Mouse (Mus musculus): ENCODE measurements around the gene Rabep1.
A peak's percentile ranks its signal among the peaks of the same experiment; 100 is the strongest.
"Not testable (repeated sequence)": the region's sequence is repeated elsewhere in the genome, so short reads cannot be mapped to it uniquely, and the experiment has no call there.

Gene Rabep1

DNA sequence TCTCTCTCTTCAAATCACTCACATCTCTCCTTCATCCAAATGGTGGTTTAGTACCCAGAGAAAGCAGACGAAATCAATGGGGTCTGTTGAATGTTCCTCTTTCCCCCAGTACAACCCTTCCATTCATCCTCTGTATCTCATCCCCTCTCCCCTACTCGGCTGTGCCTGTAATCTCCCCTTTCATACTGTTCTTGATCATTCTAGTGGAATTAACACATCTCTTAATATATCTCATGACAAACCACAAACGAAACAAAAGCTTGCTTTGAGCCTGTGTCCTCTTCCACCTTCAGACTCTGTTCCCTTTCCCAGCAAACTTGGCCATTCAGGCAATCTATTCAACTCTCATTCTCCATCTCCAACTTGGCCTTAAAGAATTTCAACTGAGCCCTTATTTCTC is 13.4 kb upstream of the Rabep1 start:
- no peak for DNase-seq (ENCODE audit: low spot score in 2 of 2)

GRCm38 (mm10) chr11:70833408-70833807 is 11.2 kb upstream of the Rabep1 start:
- no peak for DNase-seq (ENCODE audit: low spot score in 2 of 2)

DNA sequence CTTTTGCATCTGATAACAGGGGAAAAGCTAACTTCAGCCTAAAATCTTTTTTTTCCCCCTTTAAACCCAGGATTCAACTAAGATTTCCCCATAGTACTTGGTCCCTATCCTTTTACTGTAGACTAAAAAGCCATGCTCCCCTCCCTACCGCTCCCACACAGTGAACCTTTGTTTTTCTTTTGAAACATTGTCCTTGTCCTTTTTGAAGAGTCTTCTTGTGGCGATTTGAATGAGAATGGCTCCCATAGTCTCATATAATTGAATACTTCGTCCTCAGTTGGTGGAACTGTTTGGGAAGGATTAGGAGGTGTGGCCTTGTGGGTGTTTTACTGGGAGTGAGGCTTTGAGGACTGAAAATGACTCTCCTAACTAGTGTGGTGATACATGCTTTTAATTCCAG is 10.7 kb upstream of the Rabep1 start:
- no peak for DNase-seq (ENCODE audit: low spot score in 2 of 2)

- peak; percentile 41 to 42 for DNase-seq (ENCODE audit: low spot score in 2 of 2)
These were observed 9.2 kb upstream of the Rabep1 start for GRCm38 (mm10) chr11:70835381-70835831.

DNA sequence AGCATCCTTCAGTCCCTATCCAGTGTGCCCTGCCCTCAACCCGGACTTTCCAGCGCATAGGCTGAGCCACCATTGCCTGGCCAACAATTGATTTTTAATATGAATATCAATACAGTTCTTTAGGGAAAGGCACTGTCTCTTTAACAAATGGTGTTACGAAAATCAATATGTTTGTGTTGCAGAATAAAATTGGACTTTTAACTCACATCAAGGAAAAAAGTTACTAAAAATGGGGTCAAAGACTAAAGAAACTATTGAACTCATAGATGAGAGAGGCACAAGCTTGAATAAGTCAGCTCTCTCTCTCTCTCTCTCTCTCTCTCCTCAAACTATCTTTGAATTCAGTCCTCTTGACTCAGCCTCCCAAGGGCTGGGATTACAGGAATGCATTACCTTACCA is 7.5 kb upstream of the Rabep1 start:
- DNase-seq (ENCODE audit: low spot score in 2 of 2), result no peak

DNA sequence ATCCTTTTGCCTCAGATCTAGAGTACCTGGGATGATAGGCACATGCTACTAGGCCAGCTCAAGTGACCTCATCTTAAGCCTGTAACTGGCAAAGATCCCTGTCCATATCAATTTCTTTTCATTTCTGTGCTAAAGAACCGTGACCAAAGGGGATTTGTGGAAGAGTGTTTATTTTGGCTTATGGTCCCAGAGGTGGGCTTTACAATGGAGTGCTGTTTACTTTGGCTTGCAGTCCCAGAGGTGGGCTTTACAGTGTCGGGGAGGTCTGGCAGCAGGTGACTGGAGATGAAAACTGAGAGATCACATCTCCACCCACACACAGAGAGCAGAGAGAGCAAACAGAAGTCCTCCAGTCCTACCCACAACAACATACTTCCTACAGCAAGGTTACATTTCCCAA is 6.0 kb upstream of the Rabep1 start:
- no peak for DNase-seq (ENCODE audit: low spot score in 2 of 2)

DNA sequence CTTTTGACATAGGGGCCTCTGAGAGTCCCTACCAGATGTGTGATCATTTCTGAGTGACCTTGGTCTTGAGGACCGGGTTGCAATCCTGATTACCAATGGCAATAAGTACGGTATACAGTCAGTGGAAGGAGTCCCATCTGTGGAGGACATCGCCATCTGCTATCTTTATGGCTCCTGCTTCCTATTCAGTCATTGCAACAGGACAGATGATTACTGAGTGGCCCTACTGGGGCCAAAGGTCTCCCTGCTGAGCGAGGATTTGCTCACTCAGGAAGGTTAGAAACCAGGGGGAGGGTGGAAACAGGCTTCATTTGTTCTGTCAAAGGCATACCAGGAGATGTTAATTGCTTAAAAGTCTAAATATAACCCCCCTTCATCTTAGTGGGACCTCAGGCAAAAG is 1.6 kb upstream of the Rabep1 start:
- no peak for DNase-seq (ENCODE audit: low spot score in 2 of 2)

DNA sequence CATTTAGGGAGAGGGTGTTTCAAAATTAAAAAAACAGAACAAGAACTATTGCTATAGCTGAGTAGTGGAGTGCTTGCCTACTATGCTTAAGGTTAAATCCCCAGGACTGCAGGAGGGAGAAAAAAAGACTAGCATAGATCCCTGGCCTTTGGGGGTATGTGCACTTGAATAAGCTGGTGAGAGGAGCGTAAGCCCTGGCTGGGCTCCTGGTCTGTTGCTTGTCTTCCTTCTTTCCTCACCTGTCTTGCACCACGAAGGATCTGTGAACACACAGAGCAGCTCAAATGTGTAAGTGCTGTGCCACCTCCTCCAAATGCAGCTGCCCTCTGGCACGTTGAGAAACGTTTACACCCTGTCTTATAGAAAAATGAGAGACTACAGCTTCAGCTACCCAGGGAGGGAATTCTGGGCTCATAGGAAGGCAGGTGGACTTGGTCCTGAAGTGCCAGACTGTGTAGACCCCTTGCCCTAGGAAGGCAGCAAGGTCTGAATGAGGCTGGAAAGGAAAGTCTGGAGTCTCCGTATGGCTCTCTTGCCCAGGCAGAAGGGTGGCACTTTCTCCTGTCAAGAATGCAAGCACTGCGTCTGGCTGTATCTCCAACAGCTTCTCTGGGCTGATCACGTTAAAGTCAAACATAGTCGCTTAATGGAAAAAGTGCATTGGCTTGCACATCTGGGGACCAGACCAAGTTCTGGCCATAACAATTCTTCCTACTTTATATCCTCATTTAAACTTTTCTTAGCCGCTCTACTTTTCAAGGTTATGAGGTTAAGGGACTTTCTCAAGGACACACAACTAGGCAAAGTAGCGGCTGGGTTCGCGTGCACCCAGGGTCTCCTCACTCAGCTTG is 652 bp upstream of the Rabep1 start:
- DNase-seq (ENCODE audit: low spot score in 2 of 2), result peak; percentile 21 to 23

DNA sequence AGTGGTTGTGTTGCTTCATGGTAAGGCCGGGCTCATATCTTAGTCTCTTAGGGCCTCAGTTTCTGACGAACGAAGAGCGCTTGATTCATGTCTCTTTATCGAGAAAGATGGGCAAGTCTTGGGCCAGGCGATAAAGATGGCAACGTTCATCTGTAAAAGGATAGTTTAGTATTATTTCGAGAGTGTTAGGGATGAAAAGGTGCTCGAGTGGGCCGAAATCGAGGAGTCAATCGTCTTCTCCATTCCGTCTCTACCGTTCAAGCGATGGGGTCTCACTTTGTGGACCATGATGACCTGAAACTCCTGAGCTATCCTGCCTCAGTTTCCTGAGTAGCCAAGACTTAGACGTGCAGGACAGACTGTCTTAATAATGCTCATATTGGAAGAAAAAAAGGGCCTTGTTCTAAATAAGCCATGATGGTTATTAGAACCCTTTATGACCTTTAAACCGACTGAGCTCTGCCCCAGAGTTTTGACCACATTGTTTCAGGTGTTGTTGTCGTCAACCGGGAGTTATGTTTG is 940 bp downstream of the Rabep1 start:
- peak in 1 of 2 experiments; percentile 13 for DNase-seq (ENCODE audit: low spot score in 2 of 2)

DNA sequence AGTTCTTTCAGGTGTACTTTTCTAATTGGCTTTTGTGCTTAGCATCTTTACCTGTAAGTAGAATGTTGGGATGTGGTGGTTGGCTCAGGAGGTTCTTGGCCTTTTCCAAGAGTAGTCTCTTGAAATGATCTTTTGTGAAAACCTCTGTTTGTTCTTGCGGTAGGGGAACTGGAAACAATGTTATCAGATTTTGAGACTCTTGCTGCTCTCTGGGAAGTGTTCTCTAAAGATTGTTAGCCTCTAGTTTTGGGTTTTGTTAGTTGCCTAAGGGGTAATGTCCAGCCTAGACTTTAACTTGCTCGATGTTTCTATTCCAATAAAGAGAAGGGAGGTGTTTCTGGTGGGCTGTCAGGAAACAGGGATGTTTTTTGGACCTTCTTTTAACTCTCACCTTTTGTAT is 1.5 kb downstream of the Rabep1 start:
- no peak for DNase-seq (ENCODE audit: low spot score in 2 of 2)

DNA sequence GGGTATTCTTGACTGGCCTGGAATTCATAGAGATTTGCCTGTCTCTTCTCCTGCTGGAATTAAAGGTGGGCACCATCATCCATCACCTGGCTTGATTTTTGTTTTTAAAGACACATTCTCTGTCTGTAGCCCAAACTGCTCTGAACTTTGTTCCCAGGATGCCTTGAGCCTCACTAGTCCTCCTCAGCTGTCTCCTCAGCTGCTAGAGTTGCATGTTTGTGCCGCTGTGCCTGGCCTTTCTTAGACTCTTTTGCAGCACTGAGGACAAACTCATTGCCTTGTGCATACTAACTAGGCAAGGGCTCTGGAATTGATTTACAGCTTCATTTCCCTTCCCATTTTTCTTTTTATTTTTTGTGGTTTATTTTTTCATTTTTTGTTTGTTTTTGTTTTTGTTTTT is 15.8 kb downstream of the Rabep1 start:
- no peak for DNase-seq (ENCODE audit: low spot score in 2 of 2)

DNA sequence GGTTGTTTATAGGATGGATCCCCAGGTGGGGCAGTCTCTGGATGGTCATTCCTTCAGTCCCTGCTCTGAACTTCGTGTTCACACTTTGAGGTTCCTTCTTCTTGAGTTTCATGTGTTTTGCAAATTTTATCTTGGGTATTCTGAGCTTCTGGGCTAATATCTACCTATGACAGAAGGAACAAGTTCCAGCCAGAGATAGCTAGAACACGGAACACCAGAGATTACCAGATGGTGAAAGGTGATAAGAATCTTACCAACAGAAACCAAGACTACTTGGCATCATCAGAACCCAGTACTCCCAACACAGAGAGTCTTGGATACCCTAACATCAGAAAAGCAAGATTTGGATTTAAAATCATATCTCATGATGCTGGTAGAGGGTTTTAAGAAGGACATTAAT is 18.6 kb downstream of the Rabep1 start:
- not testable (repeated sequence) for DNase-seq (ENCODE audit: low spot score in 2 of 2)

- no peak for DNase-seq (ENCODE audit: low spot score in 2 of 2)
These were observed 20.6 kb downstream of the Rabep1 start for GRCm38 (mm10) chr11:70865223-70865622.

DNA sequence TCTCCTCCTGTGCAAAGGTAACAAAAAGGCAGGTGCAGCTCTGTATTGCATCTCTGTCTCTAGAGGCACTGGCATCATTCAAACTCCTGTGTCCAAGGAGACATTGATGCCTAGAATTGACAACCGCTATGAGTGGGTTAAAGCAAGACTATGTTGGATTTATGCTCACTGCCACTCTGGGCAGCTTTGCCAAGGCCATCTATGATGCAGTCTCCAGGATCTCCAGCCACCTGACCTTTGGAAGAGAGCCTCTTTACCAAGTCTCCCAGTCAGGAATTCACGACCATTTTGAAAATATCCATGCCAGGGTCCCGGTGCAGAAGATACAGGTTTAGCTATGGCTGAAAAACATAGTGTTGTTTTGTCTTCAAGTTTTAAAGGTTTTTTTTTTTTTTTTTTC is 24.7 kb downstream of the Rabep1 start:
- DNase-seq (ENCODE audit: low spot score in 2 of 2), result no peak

- DNase-seq (ENCODE audit: low spot score in 2 of 2), result no peak
These were observed 25.2 kb downstream of the Rabep1 start for GRCm38 (mm10) chr11:70869811-70870210.

DNA sequence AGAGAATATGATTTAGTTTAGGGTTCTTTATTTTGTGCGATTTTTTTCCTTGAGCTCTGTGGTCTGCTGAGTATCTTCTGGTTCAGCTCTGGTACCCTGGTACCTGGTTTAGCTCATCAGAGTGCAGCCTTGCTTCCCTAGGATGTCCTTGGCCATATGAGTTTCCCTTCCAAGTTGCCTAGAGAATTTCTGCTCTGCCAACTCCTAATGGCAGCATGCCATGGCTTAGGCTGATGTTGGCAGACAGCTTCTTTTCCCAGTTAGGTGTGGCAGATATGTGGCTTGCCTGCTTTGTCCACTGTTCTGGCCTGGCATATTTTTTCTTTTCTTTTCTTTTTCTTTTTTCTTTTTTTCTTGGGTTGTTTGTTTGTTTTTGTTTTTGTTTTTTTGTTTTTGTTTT is 25.8 kb downstream of the Rabep1 start:
- peak; percentile 60 to 79 for DNase-seq (ENCODE audit: low spot score in 2 of 2)

DNA sequence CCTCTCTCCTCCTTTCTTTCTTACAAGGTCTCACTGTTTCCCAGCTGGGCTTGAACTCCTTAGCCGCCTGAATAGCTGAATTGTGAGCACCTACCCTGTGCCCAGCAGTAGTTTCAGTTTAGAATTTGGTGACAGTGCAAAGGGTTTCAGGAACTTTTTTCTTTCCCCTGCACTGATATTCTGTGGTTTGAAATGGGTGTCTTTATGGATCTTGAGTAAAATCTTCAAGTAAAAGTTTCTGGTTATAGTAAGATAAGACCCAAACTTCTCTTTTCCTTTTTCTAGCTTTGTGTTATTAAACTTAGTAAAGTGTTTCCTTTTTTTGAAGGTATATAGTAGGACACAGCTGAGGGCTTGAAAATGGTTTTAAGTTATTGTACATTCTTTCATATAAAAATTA is 26.5 kb downstream of the Rabep1 start:
- DNase-seq (ENCODE audit: low spot score in 2 of 2), result no peak

- DNase-seq (ENCODE audit: low spot score in 2 of 2), result no peak
These were observed 27.3 kb downstream of the Rabep1 start for GRCm38 (mm10) chr11:70871766-70872330.

DNA sequence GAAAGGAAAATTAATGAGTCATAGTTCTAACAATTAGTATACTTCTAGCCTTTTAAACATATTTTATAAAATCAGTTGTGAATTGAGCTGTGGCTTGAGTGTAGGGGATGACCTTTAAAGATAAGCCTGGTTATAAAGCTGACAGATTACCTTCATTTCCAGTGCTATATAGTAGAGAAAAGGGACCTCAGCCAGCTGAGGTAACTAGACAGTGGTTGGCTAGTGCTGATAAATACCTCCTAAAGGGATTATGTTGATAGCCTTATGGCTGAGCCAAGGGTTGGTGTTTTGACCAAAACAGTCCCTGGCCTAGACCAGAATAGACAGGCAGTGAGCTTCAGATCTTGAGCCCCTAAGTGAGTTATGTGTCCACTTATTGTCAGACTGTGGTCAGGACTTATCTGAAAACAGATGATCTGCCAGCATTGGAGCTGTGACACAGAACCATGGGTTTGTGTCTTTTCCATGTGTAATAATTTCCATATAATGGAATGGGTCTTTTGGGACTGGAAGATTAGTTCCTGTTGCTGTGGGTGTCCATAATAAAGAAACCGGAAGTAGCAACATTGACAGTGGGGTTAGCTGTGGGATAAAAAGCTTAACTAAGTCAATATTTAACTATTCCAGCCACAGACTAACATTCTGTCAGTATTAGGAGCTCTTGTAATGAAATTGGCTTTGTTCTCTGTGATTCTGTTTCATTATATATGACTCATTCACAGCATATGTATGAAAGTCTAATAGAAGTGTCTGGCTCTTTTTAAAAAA is 29.5 kb downstream of the Rabep1 start:
- no peak for DNase-seq (ENCODE audit: low spot score in 2 of 2)

- DNase-seq (ENCODE audit: low spot score in 2 of 2), result no peak
These were observed 33.1 kb downstream of the Rabep1 start for GRCm38 (mm10) chr11:70877670-70878069.

GRCm38 (mm10) chr11:70882905-70883430 is 38.4 kb downstream of the Rabep1 start:
- no peak for DNase-seq (ENCODE audit: low spot score in 2 of 2)

DNA sequence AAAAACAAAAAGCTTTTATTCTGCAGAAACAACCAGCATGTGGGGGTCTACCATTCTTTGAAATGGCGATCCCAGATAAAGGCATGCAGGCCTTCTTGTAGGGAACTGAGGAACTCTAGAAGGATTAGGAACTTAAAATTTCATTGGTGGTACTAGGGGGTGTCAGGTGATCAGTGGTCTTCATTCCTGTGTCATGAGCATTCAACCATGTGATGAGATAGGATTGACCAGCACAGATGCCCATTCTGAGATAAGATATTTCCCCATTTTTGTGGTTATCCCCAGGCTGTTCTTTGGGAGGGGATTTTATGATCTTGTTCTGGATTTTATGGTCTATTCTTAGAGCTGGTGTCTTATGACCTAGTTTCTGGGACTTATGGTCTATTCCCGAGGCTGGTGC is 46.1 kb downstream of the Rabep1 start:
- DNase-seq (ENCODE audit: low spot score in 2 of 2), result no peak

Measured in right cerebral cortex, adult 2 months (tissue).